Mouse (Mus musculus) embryo, embryonic 10 days (tissue): ENCODE data around the gene Prkci.

Source experiments
- DNase-seq: peaks from one replicate; pipeline ENCODE4 v3.0.0-alpha.2; 2015; ENCODE audit warnings: low spot score

The Prkci gene

GRCm38 (mm10) chr3:30994859-30995258, 688 bp upstream of the Prkci start:
- DNase-seq, result no peak

- peak; percentile 70 for DNase-seq
Measured at GRCm38 (mm10) chr3:30995899-30996687, 546 bp downstream of the Prkci start.

- DNase-seq, result peak; percentile 53
Measured at GRCm38 (mm10) chr3:30996688-30997014, 1.1 kb downstream of the Prkci start.

- DNase-seq, result no peak
Measured at GRCm38 (mm10) chr3:30999401-31000017, 4.0 kb downstream of the Prkci start.

GRCm38 (mm10) chr3:31000018-31000407, 4.5 kb downstream of the Prkci start:
- no peak for DNase-seq

- no peak for DNase-seq
Measured at GRCm38 (mm10) chr3:31001048-31001676, 5.6 kb downstream of the Prkci start.

GRCm38 (mm10) chr3:31004320-31005209, 9.0 kb downstream of the Prkci start:
- no peak for DNase-seq

- DNase-seq, result no peak
Measured at GRCm38 (mm10) chr3:31014374-31014773, 18.8 kb downstream of the Prkci start.

- no peak for DNase-seq
Measured at GRCm38 (mm10) chr3:31015682-31016443, 20.3 kb downstream of the Prkci start.

- peak; percentile 65 for DNase-seq
Measured at GRCm38 (mm10) chr3:31016594-31017196, 21.1 kb downstream of the Prkci start.

- no peak for DNase-seq
Measured at GRCm38 (mm10) chr3:31017652-31018051, 22.1 kb downstream of the Prkci start.

GRCm38 (mm10) chr3:31019287-31019686, 23.7 kb downstream of the Prkci start:
- DNase-seq, result no peak

- DNase-seq, result no peak
Measured at GRCm38 (mm10) chr3:31019793-31020447, 24.4 kb downstream of the Prkci start.

GRCm38 (mm10) chr3:31020656-31021055, 25.1 kb downstream of the Prkci start:
- DNase-seq, result no peak

- DNase-seq, result peak; percentile 76
Measured at GRCm38 (mm10) chr3:31022895-31023436, 27.4 kb downstream of the Prkci start.

GRCm38 (mm10) chr3:31027718-31028117, 32.2 kb downstream of the Prkci start:
- DNase-seq, result no peak

- no peak for DNase-seq
Measured at GRCm38 (mm10) chr3:31031621-31032020, 36.1 kb downstream of the Prkci start.

- no peak for DNase-seq
Measured at GRCm38 (mm10) chr3:31033644-31034043, 38.1 kb downstream of the Prkci start.

- DNase-seq, result no peak
Measured at GRCm38 (mm10) chr3:31037851-31038250, 42.3 kb downstream of the Prkci start.

GRCm38 (mm10) chr3:31038689-31039088, 43.1 kb downstream of the Prkci start:
- no peak for DNase-seq
